Mouse (Mus musculus) erythroid progenitor cell, adult 5-6 weeks (primary cell): ENCODE results near the gene Nol10. TPM values are rescaled to one million over a fixed set of nuclear protein-coding genes. Genes with fewer than 3 reads are reported as not detected.

Experiments used
- ATAC-seq: replicated peaks from 2 replicates; pipeline ENCODE4 v1.8.0; 2016; ENCODE audit warnings: moderate number of reproducible peaks, mild to moderate bottlenecking, moderate TSS enrichment, inconsistent platforms; ENCODE audit not compliant: poor library complexity, low FRiP score, severe bottlenecking
- total RNA-seq, 2 experiments: library from RNA; stranded (forward) in 1 of 2; stranded (reverse) in 1 of 2; fragments of 150-400 nt in 1 of 2; fragments of 186-747, 209-891 nt in 1 of 2; gene quantifications; 2 replicates each; pipeline versions ENCODE4 v1.2.3 to v1.2.4; 2015 to 2017; ENCODE audit warnings: low replicate concordance in 2 of 2

Nol10 gene
- 4.2 and 8.6 TPM in 2 replicates for total RNA-seq (2015; ENCODE audit: low replicate concordance)
- total RNA-seq (2017; ENCODE audit: low replicate concordance), result 3.1 and 5.6 TPM in 2 replicates

DNA sequence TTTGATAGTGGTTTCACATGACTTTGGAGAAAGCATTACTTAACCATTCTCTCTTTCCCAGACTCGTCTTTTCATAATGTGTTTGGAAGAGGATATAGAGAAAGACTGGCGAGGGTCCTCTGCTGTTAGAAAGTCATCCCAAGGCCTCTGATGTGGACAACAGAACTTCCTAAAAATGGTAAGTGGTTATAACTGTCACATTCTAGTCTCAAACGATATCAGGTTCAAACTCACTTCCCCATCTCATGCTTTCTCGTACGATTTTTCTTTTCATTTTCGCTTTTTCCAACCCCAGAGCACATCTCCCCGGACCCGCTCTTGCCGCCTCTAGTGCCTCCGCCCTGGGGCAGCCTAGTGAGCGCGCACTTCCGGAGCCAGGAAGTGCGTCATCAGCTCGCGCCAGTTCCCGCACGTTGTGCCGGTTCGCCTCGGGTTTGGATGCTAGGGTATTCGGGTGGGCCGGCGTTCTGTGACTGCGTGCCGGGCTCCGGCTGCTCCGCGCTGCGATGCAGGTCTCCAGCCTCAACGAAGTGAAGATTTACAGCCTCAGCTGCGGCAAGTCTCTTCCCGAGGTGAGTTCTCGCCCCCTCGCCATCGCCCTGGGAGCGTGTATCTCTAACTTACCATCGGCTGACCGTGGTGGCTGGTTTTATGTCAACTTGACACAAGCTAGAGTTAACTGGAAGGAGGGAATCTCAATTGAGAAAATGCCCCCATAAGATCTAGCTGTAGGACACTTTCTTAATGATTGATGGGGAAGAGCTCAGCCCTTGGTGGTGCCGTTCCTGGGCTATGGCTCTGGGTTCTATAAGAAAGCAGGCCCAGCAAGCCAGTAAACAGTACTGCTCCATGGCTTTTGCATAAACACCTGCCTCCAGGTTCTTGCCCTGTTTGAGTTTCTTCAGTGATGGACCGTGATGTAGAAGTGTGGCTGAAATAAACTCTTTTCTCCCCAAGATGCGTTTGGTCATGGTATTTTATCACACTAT is at the start of gene Nol10:
Gene Nol10 (plus strand): TSS at position 411 of the 989 bp plus-strand sequence.
- peak; percentile 99 for ATAC-seq

DNA sequence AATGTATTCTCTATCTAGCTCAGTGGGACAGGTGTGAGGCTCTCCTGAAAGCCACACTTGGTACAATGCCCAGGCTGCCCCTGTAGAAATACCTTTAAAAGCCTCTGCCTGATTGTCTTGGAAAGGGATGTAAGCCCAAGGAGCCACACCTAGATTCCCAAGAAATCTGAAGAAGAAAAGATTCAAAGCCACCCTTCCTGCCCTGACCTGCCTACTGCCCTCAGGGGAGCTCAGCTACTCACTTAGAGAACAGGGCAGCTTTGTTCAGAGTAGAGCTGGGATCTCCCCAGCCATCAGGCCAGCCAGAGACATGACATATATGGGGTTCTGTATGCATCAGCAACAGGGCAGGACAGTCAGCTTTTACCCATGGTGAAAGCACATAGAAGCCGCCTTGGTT is 48.4 kb upstream of the Nol10 start:
- ATAC-seq, result no peak

DNA sequence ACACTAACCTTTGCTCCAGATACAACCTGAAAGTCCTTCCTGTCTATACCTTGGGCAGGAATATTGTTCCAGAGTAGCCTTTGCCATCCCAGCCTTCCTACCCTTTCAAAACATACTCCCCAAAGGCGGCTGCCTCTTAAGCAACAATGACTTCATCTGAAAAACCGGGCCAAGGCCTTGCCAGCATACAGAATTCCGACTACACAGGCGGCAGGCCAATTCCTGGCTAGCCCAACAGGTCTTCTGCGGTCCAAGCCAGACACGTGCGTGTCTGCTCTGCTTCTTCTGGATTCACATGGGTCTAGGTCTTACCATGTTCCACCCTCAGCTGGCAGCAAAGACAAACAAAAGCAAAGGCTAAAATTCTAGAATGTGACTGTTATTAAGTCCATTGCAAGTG is 42.8 kb upstream of the Nol10 start:
- no peak for ATAC-seq

DNA sequence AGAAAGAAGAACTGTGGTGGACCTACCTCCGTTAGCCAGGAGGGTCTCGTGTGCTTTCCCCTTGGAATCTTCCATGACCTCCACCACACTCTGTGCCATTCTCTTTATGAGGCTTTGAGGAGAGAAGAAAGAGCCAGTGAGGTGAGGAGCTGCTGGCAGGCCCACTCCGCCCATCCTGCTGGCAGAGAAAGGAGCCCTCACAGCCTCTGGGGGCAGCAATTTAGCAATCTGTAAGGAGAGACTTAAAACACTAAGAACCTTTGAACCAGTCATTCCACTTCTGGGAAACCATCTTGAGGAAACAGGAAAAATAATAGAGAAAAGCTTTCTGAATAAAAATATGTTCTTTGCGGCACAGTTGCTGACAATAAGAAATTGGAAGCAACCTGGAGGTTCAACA is 40.0 kb upstream of the Nol10 start:
- ATAC-seq, result no peak

DNA sequence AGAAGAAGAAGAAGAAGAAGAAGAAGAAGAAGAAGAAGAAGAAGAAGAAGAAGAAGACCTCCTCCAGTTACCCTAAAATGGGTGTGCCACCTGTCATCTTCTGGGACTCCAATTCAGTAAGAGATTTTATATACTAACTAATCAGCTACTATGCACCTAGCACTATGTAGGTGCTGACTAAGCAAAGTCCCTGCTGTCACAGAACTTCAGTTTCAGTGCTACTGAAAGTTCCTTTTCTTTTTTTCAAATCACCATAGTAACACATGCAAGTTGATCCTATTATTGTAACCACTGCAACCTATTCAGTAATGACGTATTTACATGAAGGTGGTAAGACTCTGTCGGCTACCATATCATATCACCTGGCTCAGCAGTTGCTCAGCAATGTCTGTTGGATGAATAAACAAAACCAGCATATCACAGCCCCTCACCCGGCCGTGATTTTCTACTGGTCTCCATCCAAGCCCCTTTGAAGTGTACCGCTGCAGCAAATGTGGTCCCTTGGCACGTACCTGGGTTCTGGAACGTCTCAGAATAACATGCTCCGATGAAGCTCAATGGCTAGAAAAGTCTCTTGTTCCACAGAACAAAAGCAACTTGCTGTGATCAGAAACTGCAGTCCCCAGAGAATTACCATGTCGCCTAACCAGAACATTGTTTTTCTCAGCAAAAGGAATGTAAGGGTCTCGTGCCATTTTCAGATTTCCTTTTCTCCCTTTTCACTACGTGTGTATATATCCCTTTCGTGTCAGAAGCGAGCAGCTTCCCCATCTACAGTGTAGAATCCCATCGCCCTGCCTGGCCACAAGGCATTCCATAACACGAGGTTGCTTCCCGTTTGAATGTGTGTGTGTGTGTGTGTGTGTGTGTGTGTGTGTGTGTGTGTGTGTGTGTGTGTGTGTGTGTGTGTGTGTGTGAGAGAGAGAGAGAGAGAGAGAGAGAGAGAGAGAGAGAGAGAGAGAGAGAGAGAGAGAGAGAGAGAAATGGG is 37.1 kb upstream of the Nol10 start:
- ATAC-seq, result no peak

DNA sequence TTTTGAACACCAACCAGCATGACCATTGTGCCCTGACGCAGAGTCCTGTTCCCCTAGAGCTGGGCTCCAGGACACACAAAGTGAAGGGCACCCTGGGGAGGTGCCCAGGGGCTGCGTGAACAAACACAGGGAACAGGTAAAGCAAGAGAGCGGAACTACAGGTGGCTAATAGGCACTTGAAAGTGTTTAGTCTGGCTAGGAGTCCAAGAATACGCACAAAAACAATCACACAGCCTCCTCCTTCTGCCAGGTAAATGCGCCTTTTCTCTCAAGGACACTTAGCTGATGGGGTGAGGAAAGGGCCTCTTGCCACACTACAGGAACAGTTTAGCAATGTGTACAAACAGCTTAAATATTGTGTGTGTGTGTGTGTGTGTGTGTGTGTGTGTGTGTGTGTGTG is 32.2 kb upstream of the Nol10 start:
- no peak for ATAC-seq

DNA sequence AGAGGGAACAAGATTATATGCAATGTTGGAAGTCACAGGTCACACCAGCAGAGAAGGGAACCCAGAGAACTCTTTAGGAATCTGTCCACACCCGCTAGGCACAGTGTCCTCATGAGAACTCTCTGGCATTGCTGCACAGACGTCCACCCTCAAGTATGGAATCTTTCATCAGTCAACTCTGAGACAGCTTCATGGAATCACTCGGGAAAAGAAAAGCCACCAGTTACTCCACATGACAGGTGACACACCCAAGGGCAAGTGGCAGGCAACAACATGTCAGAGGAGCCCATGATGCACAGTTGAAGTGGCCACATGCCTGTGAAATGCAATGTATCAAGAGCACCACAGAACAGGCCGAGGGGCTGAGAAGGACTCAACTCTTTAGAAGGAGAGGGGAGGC is 30.3 kb upstream of the Nol10 start:
- ATAC-seq, result no peak

DNA sequence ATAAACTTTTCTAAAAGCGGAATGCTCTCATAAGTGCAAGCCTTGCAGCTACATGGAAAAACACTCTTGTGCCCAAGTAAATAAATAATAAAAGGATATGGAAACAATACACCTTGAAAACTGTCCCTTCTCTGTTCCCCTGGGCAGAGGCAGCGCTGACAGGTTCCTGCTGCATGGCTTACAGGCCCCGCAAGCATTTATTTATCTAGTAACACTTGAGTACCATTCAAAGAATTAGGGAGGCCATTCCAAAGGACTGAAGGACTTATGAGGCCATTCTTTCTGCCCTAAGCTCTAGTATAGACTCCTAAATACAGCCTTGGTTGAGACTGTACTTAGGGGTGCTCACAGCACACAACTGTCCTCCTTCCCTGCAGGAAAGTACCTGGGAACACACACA is 29.8 kb upstream of the Nol10 start:
- ATAC-seq, result no peak

DNA sequence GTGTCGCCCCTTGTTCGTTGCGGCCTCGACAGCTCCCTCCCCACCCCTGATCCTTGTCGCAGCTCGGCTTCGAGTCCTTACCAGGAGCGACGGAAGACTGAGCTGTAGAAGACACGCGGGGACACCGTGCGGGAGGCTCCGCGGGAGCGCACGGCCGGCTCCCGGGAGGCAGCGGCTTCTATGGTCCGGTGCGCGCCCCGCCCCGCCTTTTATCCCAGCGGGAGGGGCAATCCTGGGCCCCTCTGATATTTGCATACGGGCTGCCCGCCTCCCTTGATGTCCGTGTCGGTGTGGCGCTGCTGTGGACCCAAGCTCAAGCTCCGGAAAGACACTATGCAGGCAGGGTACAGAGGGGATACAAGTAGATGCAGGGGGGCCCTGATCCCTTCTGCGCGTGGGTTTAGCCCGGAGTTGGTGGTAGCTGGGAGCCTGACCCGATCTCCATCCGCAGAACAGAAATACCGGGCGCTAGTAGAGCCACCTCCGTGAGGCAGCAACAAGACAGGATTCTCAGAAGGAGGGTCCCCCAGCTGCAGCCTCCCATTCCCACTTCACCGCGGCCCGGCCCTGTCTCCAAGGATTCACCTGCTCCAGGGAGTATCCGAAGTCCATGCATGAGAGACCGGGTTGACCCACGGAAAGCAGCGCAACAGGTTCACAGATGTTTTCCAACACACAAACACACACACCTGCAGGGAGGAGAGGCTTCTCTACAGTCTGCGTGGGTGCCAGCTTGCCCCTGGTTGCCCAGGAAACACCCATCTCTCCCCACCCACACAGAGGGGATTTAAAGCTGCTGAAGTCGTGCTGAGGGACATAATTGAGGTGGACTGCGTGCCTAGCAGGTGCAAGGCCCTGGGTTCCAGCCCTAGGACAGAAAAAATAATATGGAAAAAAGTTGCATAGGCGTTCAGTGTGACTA is 23.4 kb upstream of the Nol10 start:
- no peak for ATAC-seq

DNA sequence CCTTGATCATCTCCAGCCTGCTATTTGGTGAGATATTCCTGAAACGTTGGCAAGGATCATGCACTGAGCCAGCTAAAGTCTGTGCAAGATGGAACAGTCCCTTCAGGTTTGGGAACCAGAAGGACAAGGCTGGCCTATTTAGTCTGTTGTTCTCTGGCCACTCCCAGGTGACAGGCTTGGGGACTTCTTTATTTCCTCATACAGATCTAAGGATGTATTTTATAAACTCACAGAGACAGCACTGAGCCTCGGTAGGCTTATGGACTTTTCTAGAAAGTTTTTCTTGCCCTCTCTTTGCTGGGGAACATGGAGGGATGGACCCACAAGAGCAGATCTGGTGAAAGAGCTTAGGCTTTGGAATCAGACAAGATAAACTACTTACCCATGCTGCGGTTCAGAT is 19.0 kb upstream of the Nol10 start, which contains the start of gene Atp6v1c2:
Gene Atp6v1c2 (minus strand): TSS at position 101 of the 400 bp plus-strand sequence.
- ATAC-seq, result no peak

DNA sequence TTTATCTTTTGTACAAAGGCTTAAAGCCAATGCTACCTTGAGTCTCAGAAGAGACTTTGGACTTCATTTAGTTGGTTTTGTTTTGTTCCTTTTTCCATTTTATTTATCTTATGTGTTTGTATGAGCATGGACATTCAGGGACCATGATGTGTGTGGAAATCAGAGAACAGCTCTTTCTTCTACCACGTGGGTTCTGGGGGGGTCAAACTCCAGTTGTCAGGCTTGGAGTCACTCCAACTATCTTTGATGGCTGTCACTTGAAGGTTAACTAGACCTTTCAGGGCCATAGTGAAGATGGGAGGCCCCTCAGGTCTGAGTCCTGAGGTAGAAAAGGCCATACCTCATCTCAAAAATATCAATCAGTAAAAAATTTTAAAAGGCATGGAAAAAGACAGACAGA is 14.8 kb upstream of the Nol10 start:
- ATAC-seq, result no peak

DNA sequence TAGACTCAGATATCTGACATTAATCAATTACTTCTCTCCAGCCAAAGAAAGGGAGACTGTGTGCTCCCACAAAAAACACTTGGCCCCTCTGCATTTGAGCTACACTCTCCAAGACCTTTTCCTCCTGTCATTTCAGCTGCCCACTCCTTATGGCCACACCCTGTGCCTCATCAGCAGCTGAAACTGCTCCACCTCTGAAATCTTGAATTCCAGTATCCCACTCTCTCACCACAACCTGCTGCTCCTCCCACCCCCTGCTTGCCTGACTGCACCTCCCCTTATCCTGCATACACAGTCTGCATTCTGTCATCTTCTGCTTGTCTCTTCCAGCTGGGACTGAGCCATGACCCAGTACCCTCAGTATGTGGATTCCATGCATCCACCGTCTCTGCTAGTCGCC is 9.9 kb upstream of the Nol10 start:
- ATAC-seq, result no peak

DNA sequence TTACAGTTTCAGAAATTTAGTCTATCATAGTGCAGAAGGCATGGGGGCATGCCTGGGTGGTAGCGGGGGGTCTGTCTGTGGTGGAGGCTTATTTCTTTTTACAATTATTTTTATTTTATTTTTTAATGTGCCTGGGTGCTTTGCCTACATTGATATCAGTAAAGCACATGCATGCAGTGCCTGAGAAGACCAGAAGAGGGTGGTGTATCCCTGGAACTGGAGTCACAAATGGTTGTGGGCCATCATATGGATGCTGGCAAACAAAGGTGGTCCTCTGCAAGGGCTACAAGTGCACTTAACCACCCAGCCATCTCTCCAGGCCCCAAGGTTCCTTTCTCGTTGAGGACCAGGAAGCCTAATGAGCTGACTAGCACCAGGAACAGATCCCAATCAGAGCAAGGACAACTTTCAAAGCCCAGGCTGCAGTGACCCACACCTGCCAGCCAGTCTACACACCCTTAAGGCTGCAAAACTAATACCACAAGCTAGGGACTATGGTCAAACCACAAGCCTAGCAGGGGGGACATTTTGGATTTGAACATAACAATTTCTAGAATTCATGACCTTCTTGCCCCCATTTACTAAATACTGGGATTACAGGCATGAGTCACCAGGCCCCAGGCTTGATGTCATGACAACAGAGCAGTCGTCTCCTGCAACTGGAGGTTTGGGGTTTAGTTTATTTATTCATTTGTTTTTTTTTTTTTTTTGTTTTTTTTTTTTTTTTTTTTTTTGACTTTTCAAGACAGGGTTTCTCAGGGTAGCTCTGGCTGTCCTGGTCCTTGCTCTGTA is 8.9 kb upstream of the Nol10 start:
- ATAC-seq, result no peak

DNA sequence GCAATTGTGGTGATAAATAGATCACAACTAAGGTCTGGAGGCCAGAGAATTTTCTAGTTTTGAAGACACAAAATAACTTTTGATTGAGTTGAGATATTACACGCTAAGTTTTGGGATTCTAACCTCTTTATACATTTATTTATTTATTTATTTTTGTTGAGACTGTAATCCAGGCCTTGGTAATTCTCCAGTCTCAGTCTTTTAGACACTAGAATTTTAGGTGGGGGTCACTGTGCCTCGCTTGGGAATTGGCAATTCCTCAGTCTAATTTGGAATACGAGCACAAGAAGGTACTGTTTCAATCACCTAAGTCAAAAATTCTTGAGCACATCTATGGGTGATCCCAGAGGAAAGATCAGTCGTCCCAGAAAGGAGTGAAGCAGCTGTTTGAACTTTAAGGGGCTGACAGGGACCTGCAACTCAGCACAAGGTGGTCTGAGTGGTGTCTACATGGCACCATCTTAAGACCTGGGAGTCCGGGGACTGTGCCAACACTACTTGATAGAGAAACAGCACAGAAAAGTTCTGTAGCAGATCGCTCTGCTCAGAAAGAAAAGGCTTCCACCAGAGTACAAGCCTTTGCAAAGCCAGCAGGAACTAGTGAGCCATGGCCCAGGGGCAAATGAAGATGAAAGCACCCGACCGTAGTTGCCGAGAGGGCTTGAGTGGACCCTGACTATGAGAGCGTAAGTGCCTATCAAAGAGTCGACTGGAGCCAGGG is 771 bp upstream of the Nol10 start:
- peak; percentile 63 for ATAC-seq

DNA sequence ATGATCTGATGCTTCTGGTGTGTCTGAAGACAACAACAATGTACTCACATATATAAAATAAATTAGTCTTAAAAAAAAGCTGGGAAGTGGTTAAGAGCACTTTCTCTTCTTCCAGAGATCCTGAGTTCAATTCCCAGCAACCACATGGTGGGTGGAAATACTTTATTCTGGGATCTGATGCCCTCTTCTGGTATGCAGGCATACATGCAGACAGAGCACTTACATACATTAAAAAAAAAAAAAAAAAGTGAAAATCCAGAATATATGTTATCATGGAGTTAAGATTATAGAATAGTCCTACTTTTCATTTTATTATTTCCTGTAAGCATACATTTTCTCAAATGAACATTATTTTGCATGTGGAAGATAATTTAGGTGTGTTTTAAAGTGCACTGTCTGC is 1.8 kb downstream of the Nol10 start:
- no peak for ATAC-seq

DNA sequence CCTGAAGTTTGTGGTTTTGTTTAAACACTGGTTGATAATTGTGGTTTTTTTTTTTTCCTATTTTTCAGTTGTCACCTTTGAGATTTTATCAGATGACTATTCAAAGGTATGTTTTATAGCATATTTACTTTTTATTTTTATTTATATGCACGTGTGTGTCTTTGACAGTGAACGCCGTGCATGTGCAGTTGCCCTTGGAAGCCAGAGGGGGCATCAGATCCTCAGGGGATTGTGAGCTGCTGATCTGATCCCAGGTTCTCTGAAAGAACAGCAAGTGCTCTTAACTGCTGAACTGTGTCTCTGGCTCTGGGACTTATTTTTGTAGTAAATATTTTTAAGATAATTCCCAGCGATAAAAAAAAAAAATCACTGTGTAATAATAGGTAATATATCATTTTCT is 8.6 kb downstream of the Nol10 start:
- no peak for ATAC-seq

DNA sequence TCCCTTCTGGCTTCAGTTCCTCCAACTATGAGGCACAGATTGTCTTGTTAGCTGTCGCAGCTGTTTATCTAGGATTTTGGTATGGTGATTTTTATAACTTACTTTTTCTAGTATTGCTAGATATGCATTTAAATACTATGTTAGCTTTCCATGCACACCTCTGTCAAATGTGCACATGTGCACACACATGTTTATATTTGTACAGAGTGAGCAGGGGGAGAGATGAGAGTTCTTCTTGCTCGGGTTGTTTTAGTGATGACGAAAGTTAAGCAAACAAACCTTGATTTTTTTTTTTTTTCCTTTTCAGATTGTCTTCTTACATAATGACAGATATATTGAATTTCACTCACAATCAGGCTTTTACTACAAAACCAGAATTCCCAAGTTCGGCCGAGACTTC is 9.5 kb downstream of the Nol10 start:
- no peak for ATAC-seq

DNA sequence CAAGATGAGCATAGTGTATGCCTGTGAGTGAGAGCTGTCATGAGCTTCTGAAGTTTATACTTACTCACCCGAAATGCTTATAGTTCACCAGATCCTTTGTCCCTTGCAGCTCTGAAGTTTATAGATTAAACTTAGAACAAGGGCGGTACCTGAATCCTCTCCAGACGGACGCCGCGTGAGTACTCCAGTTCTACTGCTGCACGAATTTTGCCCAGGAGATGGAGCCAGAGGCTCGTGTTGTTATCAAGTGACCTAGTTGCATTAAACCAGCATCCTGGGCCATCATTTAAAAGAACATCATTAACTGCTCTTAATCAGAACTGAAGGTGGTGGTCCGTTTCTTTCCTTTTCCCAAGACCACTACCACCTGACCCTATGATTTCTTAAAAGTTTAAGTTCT is 10.7 kb downstream of the Nol10 start:
- no peak for ATAC-seq
